Mouse (Mus musculus) lung, postnatal 4 days (tissue): ENCODE data around the gene Tecr.

ENCODE experiments used
- DNase-seq, 2 experiments: peaks; one replicate each; pipeline ENCODE4 v3.0.0; 2021

The Tecr gene

DNA sequence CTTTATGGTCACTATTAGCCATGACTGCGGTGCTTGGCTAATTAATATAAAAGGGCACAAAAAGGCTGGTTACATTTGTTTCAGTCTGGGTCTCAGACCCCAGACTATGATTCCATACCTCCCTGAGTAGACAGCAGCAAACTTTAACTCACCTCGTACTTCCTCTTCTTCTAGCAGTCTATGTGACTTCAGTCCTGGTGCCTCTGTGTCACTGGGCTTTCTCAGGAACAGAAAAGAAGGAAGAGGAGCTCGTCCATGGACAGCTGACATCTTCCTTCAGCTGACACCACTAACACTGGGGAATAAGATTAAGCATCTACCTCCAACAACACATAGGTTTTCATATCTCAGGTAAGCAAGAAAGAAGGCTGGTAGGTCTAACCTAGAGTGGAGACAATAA, 72.0 kb downstream of the Tecr start, which contains the start of gene Olfr370:
Gene Olfr370, plus strand, starts transcription at position 45 of the 400 bp plus-strand sequence.
- DNase-seq = no peak

- DNase-seq = no peak
These were observed 73.0 kb downstream of the Tecr start for GRCm38 (mm10) chr8:83534802-83535201.
